Mouse (Mus musculus): ENCODE measurements around the gene Gm614.
A peak's percentile ranks its signal among the peaks of the same experiment; 100 is the strongest.

The Gm614 gene

GRCm38 (mm10) chrX:101260441-101261325 is 3.1 kb downstream of the Gm614 start:
- DNase-seq (ENCODE audit: low spot score in 2 of 2), result no peak

GRCm38 (mm10) chrX:101256603-101257002 is 7.2 kb downstream of the Gm614 start:
- DNase-seq (ENCODE audit: low spot score in 2 of 2), result no peak

- DNase-seq (ENCODE audit: low spot score in 2 of 2), result peak in 1 of 2 experiments; percentile 7
These were observed 9.1 kb downstream of the Gm614 start for GRCm38 (mm10) chrX:101254740-101255139.

GRCm38 (mm10) chrX:101253952-101254729 is 9.7 kb downstream of the Gm614 start, which contains the start of gene Foxo4:
Gene Foxo4 (plus strand): TSS chrX:101254528.
- DNase-seq (ENCODE audit: low spot score in 2 of 2), result peak; percentile 57 to 73

GRCm38 (mm10) chrX:101245011-101245410 is 18.8 kb downstream of the Gm614 start:
- no peak for DNase-seq (ENCODE audit: low spot score in 2 of 2)

- no peak for DNase-seq (ENCODE audit: low spot score in 2 of 2)
These were observed 41.0 kb downstream of the Gm614 start for GRCm38 (mm10) chrX:101222796-101223162.

DNA sequence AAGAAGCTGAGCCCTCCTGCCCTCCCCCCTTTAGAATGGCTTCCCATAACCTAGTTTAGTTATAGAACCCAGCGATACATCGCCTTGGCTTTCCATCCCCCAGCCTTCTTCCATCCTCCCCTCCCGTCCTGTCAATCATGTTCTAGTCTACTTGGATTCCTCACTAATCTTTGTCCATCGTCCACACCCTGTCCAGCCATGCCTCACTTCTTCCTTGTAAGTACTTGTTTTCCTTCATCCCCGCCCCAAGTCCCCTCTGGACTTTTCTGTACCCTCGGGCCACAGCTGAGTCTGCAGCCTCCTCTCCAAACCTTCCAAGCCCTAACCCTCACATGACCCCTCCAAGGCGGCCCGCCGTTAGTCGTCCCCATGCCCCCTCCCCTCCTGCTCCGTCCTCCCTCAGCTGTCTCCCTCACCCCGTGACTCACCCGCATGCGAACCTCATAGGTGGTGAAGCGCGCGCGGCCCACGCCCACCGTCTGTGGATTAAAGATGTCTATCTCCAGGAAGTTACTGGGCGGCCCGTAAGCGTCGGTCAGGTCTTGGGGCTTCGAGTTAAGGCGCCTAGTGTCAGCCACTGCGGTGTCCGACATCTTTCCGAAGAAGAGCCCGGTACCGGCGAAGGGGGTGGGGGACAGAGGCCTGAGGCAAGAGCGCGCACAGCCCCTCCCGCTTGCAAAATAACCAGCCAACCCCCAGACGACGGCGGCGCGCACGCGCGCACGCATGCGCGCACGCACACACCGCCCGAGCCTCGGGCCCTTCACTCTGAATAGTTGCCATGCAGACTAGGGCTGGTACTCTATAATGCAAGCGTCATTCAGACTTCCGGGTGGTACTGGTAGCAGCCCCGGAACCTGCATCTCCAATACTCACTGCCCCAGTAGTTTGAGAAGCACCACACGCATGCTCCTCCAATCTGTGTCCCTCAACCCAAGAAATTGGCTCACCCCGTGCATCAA is 41.7 kb downstream of the Gm614 start, which contains the start of gene Snx12:
Snx12 (minus strand) TSS at position 730 of the 962 bp plus-strand sequence.
- peak; percentile 78 to 81 for DNase-seq (ENCODE audit: low spot score in 2 of 2)

Measured in frontal cortex, postnatal 25 days (tissue).